Mouse (Mus musculus) kidney, adult 2 months (tissue): ENCODE data around the gene BC107364.

Source experiments
- CTCF ChIP-seq: fragments of 200-500 bp; conservative IDR thresholded peaks from 2 replicates; pipeline ENCODE4 v1.5.1; 2011; ENCODE audit warnings: low read depth, mild to moderate bottlenecking, control low read depth, low read length, moderate library complexity, mixed read lengths; ENCODE audit not compliant: insufficient read depth, insufficient read length
- POLR2A ChIP-seq: fragments of 200-500 bp; IDR thresholded peaks from one replicate; pipeline ENCODE4 v1.6.1; 2011; ENCODE audit warnings: low read depth, low read length, control low read depth

DNA sequence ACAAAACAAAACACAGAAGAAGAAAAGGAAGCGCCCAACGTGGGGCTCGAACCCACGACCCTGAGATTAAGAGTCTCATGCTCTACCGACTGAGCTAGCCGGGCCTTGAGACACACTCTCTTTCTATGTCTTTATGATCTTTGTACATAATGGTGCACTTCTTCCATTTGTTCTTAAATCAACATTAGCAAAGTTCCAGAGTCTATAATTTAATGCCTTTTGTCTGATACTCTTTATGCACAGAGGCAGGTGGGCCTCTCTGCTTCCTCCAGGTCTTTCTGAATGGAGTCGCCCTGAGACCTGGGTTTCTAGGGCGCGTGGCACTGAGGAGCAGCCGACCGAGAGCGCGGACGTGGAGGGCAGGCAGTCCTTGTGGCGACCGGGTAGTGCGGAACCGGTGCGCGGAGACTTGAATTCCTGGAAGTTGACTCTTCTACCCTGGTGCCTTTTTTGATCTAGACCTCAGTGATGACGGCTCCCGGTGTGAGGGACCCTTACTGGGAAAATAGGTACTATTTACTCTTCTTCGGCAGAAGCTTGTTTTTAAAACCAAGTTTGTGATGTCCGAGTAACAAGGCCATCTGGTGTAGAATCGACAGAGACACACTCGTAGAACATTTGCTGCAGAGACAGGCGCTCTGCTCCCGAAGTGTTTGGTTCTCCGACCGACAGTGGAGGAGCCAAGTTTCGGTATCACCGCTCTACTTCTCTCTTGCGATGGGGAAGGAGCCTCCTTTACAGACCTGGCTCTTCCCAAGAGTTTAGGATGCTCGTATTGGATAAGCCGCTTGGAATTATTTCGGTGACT is 47.6 kb upstream of the BC107364 start:
- TF ChIP-seq CTCF, result no peak
- TF ChIP-seq POLR2A, result no peak
